Mouse (Mus musculus): Measurements from ENCODE around the gene Gm16503.
"Not testable (repeated sequence)": the region's sequence is repeated elsewhere in the genome, so short reads cannot be mapped to it uniquely, and the experiment has no call there.

The Gm16503 gene

DNA sequence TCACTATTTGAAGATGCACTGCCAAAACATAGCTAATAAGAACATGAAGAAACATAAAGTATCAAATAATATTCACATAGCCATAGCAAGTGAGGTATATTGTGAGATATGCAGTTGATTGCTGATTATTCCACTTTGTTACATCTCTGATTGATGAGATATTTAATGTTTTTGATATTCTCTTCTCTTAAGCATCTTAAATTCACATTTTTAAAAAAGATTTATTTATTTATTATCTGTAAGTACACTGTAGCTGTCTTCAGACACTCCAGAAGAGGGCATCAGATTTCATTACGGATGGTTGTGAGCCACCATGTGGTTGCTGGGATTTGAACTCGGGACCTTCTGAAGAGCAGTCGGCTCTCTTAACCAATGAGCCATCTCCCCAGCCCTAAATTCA, at the start of gene Gm16503:
Gene Gm16503, plus strand, starts transcription at position 301 of the 400 bp plus-strand sequence.
- DNase-seq (ENCODE audit: extremely low spot score), result not testable (repeated sequence)

DNA sequence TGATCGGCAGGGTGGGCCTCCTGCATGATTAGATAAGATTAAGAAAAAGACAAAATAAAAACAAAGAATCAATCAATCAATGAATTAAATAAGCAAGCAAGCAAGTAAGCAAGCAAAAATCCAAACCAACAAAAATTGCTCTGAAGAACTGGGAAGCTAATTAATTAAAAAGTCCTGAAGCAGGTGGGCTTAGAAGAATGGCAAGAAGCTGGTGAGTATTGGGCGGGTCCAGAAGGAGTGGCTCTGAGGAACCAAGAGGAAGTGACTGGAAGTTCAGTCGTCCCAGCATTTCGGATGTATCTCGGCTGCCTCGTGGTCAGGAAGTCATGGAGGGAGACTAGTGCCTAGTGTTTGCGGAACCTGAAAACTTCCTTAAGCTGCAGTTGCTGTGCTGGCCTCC, 47.9 kb upstream of the Gm16503 start, which contains the start of gene Zfp982:
Gene Zfp982, plus strand, starts transcription at position 301 of the 400 bp plus-strand sequence.
- DNase-seq (ENCODE audit: extremely low spot score), result not testable (repeated sequence)

DNA sequence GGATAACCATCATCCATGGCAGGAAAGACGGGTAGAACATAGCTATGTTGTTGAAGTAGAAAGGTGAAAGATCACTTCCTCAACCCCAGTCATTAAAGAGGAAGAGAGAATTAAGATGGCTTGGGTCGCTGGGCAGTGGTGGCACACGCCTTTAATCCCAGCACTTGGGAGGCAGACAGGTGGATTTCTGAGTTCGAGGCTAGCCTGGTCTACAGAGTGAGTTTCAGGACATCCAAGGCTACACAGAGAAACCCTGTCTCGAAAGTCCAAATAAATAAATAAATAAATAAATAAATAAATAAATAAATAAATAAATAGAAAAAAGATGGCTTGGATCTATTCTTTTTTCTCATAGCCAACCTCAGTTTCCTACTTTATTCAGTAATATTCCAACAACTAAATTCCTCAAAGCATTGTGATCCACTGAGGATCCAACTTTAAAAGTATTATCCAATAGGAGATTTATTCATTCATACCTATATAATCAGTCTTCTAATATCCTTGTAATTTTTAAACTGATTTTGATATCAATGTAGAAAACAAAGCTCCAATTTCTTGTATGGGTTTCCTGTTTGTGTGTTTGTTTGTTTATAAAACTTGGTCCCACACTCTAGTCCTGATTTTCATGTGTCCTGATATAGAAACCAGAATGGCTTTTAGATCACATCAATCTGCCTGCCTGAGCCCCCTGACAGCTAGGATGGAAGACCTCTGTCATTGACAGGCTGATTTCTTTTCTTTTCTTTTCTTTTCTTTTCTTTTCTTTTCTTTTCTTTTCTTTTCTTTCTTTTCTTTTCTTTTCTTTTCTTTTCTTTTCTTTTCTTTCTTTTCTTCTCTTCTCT, 41.0 kb upstream of the Gm16503 start:
- DNase-seq (ENCODE audit: extremely low spot score), result not testable (repeated sequence)

DNA sequence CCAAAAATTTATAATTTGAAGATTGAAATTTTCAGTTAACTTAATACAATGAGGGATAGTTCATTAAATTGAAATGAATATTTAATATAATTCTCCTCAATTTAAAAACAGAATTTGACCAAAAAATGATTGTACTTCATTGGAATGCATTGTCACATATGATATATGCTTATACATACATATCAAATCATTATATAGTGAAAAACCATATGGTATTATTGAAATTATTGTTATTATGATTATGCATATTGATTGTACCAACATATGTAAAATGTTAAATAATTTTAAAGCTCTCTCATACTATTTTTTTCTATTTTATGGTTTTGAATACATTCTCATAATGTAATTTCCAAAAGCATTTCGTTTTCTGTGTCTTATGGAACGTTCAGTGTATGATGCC, 30.8 kb upstream of the Gm16503 start:
- no peak for DNase-seq (ENCODE audit: extremely low spot score)

DNA sequence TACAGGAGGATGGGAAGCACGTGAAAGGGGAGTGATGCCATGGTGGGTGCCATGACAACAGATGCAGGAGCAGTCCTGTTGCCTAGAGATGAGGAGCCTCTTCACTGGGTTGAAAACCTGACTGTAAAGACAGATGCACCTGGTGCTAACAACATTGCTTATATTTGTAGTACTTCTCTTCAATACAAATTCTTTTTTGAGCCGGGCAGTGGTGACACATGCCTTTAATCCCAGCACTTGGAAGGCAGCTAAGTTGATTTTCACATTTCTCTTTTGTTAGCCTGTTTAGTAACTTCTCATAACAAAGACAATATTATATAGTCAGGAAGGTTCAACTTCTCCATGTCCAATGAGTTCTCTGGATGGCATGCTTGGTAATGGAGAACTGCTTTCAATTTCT, 21.0 kb upstream of the Gm16503 start:
- DNase-seq (ENCODE audit: extremely low spot score), result no peak

DNA sequence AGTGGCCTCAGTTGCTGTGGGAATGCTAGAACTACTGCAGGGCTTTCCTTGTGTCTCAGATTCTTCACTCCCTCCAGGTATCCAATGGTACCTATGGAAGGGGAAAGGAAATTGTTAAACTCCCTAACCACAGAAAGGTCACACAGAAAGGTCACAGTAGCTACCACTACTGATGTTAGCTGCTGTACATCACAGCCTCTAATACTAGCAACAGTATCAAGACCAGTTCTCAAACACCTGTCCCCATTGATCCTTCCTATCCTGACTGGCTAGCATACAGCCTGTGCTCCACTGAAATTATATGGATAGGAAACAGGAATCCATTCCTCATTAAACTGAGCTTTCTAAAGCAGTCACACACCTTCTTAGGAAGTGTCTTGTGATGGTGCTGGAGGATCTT, 19.9 kb upstream of the Gm16503 start:
- DNase-seq (ENCODE audit: extremely low spot score), result no peak

DNA sequence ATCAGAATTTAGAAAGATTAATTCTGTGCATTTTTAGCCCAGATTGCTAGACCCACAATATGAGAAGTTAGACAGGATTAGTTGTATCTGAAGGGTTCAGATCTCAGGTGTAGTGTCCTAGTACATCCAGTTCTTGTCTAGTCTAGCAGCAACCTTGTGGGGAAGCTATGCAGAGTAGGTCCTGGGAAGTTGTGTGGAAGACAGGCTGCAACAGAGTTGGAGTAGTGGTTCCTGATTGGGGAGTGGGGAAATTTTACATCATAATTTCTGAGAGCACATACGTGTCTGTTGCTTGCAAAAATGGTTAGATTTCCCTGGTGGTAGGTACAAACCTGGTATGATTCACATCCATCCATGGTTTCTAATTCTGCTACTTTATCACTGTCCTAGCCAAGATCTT, 14.9 kb upstream of the Gm16503 start:
- DNase-seq (ENCODE audit: extremely low spot score), result no peak

DNA sequence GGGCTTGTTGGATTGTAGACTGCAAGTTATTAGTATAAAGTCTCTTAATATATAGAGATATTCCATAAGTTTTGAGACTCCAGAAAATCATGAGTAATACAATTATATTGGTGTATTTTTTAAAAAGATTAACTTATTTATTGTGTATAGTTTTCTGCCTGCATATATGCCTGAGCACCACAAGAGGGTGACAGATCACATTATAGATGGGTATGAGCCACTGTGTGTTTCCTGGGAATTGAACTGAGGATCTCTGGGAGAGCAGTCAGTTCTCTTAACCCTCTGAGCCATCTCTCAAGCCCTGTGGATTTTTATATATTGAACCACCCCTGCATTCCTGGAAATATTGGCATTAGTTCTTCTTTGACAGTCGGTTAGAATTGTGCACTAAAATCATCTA, 9.7 kb upstream of the Gm16503 start:
- no peak for DNase-seq (ENCODE audit: extremely low spot score)

DNA sequence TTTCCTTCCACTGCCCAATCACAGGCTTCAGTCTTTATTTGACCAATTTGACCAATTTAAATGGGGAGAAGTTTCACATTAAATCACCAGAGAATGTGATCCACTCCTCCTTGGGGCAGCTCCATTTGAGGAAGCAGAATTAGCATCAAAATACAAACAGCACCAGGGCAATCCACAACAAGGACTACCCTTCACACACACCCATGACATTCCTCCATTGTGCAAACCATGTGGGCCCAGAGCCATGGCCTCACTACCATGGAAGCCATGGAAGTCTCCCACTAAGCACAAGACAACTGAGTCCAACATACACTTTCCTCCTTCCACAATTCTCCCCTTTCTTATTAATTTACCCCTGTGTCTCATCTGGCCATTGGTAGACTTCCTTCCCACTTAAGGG, 4.1 kb upstream of the Gm16503 start:
- not testable (repeated sequence) for DNase-seq (ENCODE audit: extremely low spot score)

DNA sequence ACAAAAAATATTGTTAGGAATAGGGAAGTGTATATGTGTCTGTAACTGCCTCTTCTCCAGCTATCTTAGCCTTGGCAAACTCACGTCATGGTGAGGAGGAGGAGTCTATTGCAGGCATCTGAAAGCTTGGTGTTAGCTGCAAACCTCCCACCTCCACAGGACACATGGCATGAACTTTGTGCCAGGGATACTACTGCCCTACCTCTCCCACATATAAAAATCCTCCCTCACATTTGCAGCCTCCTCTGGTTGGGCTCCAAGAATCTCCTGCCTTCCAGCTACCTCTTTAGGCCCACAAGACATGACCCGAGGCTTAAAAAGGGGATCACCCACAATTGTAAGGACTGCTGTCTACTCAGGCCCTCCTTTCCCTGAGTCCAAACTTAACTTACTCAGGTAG, 2.3 kb upstream of the Gm16503 start:
- DNase-seq (ENCODE audit: extremely low spot score), result no peak

DNA sequence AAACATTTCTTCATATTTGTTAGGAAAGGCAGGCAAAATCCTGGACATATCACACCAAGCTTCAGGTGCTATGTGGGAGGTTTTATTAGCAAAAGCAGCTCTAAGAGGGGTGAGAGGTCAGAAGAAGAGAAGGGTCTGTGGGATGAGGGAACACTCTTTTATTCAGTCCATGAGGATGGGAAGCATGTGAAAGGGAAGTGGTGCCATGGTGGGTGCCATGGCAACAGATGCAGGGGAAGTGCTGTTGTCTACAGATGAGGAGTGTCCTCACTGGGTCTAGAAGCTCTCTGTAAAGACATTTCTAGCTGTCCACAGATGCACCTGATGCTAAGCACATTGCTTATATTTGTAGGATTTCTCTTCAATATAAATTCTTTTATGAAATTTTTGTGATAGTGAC, 1.1 kb downstream of the Gm16503 start:
- no peak for DNase-seq (ENCODE audit: extremely low spot score)

DNA sequence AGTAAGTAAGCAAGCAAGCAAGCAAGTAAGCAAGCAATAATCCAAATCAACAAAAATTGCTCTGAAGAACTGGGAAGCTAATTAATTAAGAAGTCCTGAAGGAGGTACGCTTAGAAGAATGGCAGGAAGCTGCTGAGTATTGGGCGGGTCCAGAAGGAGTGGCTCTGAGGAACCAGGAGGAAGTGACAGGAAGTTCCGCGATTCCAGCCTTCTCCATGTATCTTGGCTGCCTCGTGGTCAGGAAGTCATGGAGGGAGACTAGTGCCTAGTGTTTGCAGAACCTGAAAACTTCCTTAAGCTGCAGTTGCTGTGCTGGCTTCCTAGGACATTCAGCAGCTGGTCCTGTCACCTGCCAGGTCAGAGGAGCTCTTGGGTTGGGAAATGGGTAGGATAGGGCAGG, 13.1 kb downstream of the Gm16503 start, which contains the start of gene Zfp985:
Gene Zfp985, plus strand, starts transcription at position 207 of the 400 bp plus-strand sequence.
- DNase-seq (ENCODE audit: extremely low spot score), result not testable (repeated sequence)

DNA sequence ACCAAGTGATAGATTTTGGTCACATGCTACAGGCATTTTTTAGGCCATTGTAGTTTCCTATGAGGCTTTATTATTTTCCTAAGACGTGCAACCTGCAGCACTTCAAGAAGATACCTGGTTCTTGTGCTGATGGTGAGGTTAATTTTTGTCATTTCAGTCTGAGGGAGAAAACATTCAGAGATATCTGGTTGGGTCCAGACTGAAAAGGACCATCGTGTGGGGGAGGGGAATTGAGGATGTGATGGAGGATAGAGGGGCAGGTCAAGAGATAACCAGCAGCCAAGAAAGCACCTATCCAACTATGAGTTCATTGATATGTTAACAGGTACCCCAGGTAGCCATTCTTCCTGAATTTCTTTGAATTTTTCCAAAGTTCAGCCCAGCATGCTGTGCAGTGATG, 14.3 kb downstream of the Gm16503 start:
- DNase-seq (ENCODE audit: extremely low spot score), result not testable (repeated sequence)

DNA sequence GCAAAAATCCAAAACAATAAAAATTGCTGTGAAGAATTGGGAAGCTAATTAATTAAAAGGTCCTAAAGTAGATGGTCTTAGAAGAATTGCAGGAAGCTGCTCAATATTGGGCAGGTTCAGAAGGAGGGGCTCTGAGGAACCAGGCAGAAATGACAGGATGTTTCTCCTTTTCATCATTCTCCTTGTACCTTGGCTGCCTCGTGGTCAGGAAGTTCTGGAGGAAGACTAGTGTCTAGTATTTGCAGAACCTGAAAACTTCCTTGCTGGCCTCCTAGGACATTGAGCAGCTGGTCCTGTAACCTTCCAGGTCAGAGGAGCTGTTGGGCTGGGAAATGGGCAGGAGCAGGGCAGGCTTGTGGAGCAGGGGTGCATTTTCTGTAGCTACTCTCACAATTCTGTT, 16.9 kb downstream of the Gm16503 start:
- DNase-seq (ENCODE audit: extremely low spot score), result not testable (repeated sequence)

DNA sequence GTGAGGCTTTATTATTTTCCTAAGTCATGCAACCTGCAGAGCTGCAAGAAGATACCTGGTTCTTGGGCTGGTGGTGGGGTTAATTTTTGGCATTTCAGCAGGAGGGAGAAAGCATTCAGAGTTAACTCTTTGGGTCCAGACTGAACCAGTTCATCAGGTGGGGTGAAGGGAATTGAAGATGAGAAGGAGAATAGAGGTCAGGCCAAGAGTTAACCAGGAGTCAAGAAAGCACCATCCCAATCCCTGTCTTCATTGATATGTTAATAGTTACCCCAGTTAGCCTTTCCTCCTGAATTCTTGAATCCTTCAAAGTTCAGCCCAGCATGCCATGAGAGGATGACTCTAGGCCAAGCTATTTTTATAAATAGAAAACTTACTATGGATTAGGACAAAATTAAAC, 18.0 kb downstream of the Gm16503 start:
- DNase-seq (ENCODE audit: extremely low spot score), result not testable (repeated sequence)

DNA sequence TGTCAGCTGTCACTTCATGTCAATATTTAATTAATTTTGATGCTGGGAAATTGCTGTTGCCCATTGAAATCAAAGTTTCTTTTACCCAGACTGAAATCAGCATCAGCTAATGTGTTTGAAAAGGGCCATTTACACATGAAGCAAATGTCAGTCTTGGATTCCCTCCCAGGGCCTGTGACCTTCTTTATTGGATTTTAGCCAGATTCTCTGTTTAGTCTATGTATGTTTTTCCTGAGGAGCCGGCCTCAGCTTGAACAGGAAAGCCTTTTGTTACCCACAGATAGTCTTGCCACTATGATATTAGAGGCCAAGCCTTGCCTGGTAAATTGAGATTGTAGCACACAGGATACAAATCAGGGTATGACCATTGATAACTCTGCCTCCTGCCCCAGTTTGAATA, 19.1 kb downstream of the Gm16503 start:
- not testable (repeated sequence) for DNase-seq (ENCODE audit: extremely low spot score)

DNA sequence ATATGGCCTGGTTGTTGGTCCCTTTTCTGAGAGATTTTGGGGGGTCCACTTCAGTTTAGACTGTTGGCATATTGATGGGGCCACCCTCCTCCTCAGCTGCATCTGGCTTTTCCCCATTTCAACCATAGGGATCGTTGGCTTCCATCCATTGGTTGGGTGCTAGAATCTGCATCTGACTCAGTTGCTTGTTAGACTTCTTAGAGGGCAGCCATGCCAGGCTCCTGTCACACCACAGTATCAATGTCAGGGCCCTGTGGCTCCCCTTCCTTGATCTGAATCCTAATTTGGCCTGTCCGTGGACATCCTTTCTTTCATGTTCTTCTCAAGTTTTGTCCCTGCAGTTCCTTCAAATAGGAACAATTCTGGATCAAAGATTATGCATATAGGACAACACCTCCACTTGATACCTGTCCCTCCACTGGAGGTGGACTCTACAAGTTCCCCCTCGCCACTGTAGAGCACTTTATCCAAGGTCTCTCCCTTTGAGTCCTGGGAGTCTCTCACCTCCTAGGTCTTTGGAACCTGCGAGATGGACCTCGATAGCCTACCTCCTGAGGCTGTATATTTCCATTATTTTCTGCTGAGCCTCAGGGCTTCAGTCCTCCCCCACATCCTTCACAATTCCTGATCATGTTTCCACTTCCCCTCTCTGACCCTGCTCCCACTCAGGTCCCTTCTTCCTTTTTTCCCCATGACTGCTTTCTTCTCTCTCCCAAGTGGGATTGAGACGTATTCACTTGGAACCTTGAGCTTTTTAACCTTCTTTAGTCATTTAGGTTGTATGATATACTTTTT, 25.6 kb downstream of the Gm16503 start:
- DNase-seq (ENCODE audit: extremely low spot score), result no peak

DNA sequence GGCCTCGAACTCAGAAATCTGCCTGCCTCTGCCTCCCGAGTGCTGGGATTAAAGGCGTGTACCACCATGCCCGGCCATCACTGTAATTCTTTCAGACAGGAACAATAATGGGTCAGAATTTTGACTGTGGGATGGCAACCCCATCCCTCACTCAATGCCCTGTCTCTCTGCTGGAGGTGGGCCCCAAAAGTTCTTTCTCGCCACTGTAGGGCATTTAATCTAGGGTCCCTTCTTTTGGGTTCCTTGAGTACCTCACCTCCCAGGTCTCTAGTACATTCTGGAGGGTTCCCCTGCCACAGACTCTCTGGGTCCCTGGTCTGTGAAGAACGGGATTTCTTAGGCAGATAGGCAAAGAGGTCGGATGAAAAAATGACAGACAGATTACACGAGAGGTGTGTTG, 31.1 kb downstream of the Gm16503 start:
- DNase-seq (ENCODE audit: extremely low spot score), result not testable (repeated sequence)

DNA sequence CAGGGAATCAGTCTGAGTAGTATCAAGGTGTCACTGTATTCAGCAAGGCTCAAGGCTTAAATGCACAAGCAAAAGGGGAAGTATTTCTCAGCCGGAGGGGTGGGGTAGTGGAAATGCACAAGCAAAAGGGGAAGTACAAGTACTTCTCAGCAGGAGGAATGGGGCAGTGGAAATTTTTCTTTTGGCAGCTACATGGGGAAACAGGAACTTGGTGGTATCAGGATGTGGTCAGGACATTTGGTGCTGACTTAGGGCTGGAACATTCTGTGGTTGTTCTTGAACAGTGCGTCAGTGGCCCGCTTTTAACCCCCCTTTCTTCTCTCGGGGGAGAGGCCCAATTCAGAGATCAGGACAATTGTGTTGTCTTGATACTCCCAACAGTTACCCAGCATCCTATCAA, 39.4 kb downstream of the Gm16503 start:
- not testable (repeated sequence) for DNase-seq (ENCODE audit: extremely low spot score)

DNA sequence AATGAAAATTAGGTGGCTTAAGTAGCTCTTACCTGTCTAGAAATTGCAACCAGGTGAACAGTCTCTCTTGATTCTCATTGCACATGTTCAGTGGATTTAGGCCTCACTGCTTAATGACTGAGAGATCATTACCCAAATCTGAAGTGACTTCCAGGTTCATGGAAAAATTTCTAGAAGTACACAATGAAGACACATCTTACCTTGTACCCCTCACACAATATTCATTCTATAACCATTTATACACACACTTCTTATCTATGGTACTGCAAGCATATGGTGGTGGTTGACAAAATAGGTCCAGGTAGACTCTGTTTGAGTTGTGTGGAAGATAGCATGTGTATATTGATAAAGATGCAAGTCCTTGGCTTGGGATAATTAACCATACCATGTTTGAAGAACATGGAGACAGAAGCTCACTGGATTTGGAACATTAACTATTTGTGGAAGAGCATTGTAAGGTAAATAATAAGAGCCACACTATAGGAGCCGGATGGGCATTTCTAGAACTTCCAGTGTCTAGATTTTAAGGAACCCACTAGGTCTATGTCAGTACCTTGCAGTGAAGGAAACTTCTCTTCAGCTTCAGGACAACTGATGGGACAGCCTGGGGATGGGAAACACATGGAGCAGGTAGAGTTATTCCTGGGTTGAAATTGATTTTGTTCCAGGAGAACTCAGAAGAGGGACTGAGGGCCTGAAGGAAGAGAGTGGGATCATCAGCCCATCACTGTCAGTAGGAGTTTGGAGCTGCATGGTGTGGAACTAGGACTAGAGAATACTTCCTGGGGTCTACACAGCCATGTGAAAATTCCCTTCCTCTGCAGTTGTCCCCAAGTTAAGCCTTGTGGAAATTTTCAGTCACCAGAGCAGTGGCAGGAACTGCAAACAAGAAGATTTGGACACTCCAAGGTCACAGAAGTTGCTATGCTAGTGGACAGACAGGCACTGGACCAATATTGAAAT, 46.8 kb downstream of the Gm16503 start:
- DNase-seq (ENCODE audit: extremely low spot score), result no peak

All from embryo, embryonic 9.5 days (tissue).